Mouse (Mus musculus): Measurements from ENCODE around the gene Mlxip. TPM values are rescaled to one million over a fixed set of nuclear protein-coding genes. Genes with fewer than 3 reads are reported as not detected.
A peak's percentile ranks its signal among the peaks of the same experiment; 100 is the strongest.

Gene Mlxip
- polyA plus RNA-seq (2014; fragmentation: Nextera tagmentation; extraction: Ambion mirVana) = 12.6 and 13.6 TPM in 2 replicates

GRCm38 (mm10) chr5:123394303-123394956, at the start of gene Mlxip:
TSS of gene Mlxip (plus strand) at chr5:123394798.
- peak; percentile 97 for ATAC-seq (ENCODE audit: insufficient number of reproducible peaks, insufficient read depth, low FRiP score, low read depth)
- Histone ChIP-seq H3K36me3 (ENCODE audit: control insufficient read depth, insufficient read depth, low read length) (no peaks in the 10 kb centered on the region), H3K9ac (ENCODE audit: low read length) (peak within 1 kb of the TSS; percentile 93), H3K27me3 (ENCODE audit: control insufficient read depth, insufficient read depth, low read length) (no peaks in the 10 kb centered on the region), H3K27ac (replicated peaks in 1 of 2; ENCODE audit: control insufficient read depth in 1 of 2, insufficient read depth in 1 of 2, low read depth in 2 of 2, low read length in 2 of 2) (peak within 1 kb of the TSS; percentile 89 to 92), H3K4me2 (ENCODE audit: low read length) (peak within 1 kb of the TSS; percentile 87), H3K4me1 (ENCODE audit: control insufficient read depth in 2 of 2, insufficient read depth in 2 of 2, low read length in 2 of 2) (peaks cover 24 to 37% of the 10 kb centered on the region in 2 experiments), H3K4me3 (ENCODE audit: control insufficient read depth in 1 of 2, insufficient read depth in 1 of 2, low read depth in 1 of 2, low read length in 2 of 2) (peak within 1 kb of the TSS; percentile 80 to 99), H3K9me3 (ENCODE audit: control insufficient read depth, low read length) (no peaks in the 10 kb centered on the region)
- WGBS = under 1% methylated on average over 43 of the region's 50 CpGs

GRCm38 (mm10) chr5:123344963-123345852, 49.4 kb upstream of the Mlxip start:
- WGBS = under 1% methylated on average over 66 of the region's 87 CpGs
- H3K36me3 ChIP-seq (ENCODE audit: control insufficient read depth, insufficient read depth, low read length) = no peaks in the 10 kb centered on the region
- ATAC-seq (ENCODE audit: insufficient number of reproducible peaks, insufficient read depth, low FRiP score, low read depth) = peak; percentile 51
- H3K27ac ChIP-seq (replicated peaks in 1 of 2; ENCODE audit: control insufficient read depth in 1 of 2, insufficient read depth in 1 of 2, low read depth in 2 of 2, low read length in 2 of 2) = peak overlapping the region; percentile 98 to 99
- H3K27me3 ChIP-seq (ENCODE audit: control insufficient read depth, insufficient read depth, low read length) = no peaks in the 10 kb centered on the region
- H3K4me3 ChIP-seq (ENCODE audit: control insufficient read depth in 1 of 2, insufficient read depth in 1 of 2, low read depth in 1 of 2, low read length in 2 of 2) = peak overlapping the region; percentile 91 to 99
- H3K4me1 ChIP-seq (ENCODE audit: control insufficient read depth in 2 of 2, insufficient read depth in 2 of 2, low read length in 2 of 2) = peaks cover 18 to 31% of the 10 kb centered on the region in 2 experiments
- peak overlapping the region; percentile 92 for H3K4me2 ChIP-seq (ENCODE audit: low read length)
- H3K9me3 ChIP-seq (ENCODE audit: control insufficient read depth, low read length) = no peaks in the 10 kb centered on the region
- H3K9ac ChIP-seq (ENCODE audit: low read length) = peak overlapping the region; percentile 96

- peak; percentile 6; the same call in 1 of the 2 replicates for ATAC-seq (ENCODE audit: insufficient number of reproducible peaks, insufficient read depth, low FRiP score, low read depth)
- Histone ChIP-seq H3K4me1 (ENCODE audit: control insufficient read depth in 2 of 2, insufficient read depth in 2 of 2, low read length in 2 of 2) (peaks cover 23 to 39% of the 10 kb centered on the region in 2 experiments), H3K27me3 (ENCODE audit: control insufficient read depth, insufficient read depth, low read length) (no peaks in the 10 kb centered on the region), H3K9ac (ENCODE audit: low read length) (peak overlapping the region; percentile 96), H3K9me3 (ENCODE audit: control insufficient read depth, low read length) (no peaks in the 10 kb centered on the region), H3K4me2 (ENCODE audit: low read length) (peak overlapping the region; percentile 92), H3K27ac (replicated peaks in 1 of 2; ENCODE audit: control insufficient read depth in 1 of 2, insufficient read depth in 1 of 2, low read depth in 2 of 2, low read length in 2 of 2) (peak overlapping the region; percentile 98 to 99), H3K36me3 (ENCODE audit: control insufficient read depth, insufficient read depth, low read length) (no peaks in the 10 kb centered on the region), H3K4me3 (ENCODE audit: control insufficient read depth in 1 of 2, insufficient read depth in 1 of 2, low read depth in 1 of 2, low read length in 2 of 2) (peak overlapping the region; percentile 91 to 99)
- WGBS = 3% methylated on average over 22 of the region's 22 CpGs
Observed at GRCm38 (mm10) chr5:123345853-123346654, 48.5 kb upstream of the Mlxip start.

- WGBS = 73% methylated on average over 7 of the region's 7 CpGs
- peak overlapping the region; percentile 92 for H3K4me2 ChIP-seq (ENCODE audit: low read length)
- H3K27ac ChIP-seq (replicated peaks in 1 of 2; ENCODE audit: control insufficient read depth in 1 of 2, insufficient read depth in 1 of 2, low read depth in 2 of 2, low read length in 2 of 2) = peak overlapping the region; percentile 98 to 99
- no peak for ATAC-seq (ENCODE audit: insufficient number of reproducible peaks, insufficient read depth, low FRiP score, low read depth)
- H3K9ac ChIP-seq (ENCODE audit: low read length) = peak overlapping the region; percentile 96
- H3K4me1 ChIP-seq (ENCODE audit: control insufficient read depth in 2 of 2, insufficient read depth in 2 of 2, low read length in 2 of 2) = peaks cover 27 to 40% of the 10 kb centered on the region in 2 experiments
- peak overlapping the region; percentile 91 to 99 for H3K4me3 ChIP-seq (ENCODE audit: control insufficient read depth in 1 of 2, insufficient read depth in 1 of 2, low read depth in 1 of 2, low read length in 2 of 2)
- no peaks in the 10 kb centered on the region for H3K36me3 ChIP-seq (ENCODE audit: control insufficient read depth, insufficient read depth, low read length)
- no peaks in the 10 kb centered on the region for H3K9me3 ChIP-seq (ENCODE audit: control insufficient read depth, low read length)
- no peaks in the 10 kb centered on the region for H3K27me3 ChIP-seq (ENCODE audit: control insufficient read depth, insufficient read depth, low read length)
Observed at GRCm38 (mm10) chr5:123346701-123347270, 47.8 kb upstream of the Mlxip start.

GRCm38 (mm10) chr5:123347985-123348384, 46.6 kb upstream of the Mlxip start:
- Histone ChIP-seq H3K9me3 (ENCODE audit: control insufficient read depth, low read length) (no peaks in the 10 kb centered on the region), H3K27me3 (ENCODE audit: control insufficient read depth, insufficient read depth, low read length) (no peaks in the 10 kb centered on the region), H3K4me1 (ENCODE audit: control insufficient read depth in 2 of 2, insufficient read depth in 2 of 2, low read length in 2 of 2) (peaks cover 30 to 42% of the 10 kb centered on the region in 2 experiments), H3K4me2 (ENCODE audit: low read length) (no peak overlapping the region), H3K9ac (ENCODE audit: low read length) (no peak overlapping the region), H3K4me3 (ENCODE audit: control insufficient read depth in 1 of 2, insufficient read depth in 1 of 2, low read depth in 1 of 2, low read length in 2 of 2) (no peak overlapping the region), H3K27ac (replicated peaks in 1 of 2; ENCODE audit: control insufficient read depth in 1 of 2, insufficient read depth in 1 of 2, low read depth in 2 of 2, low read length in 2 of 2) (no peak overlapping the region), H3K36me3 (ENCODE audit: control insufficient read depth, insufficient read depth, low read length) (no peaks in the 10 kb centered on the region)
- WGBS = 87% methylated on average over 2 of the region's 2 CpGs
- no peak for ATAC-seq (ENCODE audit: insufficient number of reproducible peaks, insufficient read depth, low FRiP score, low read depth)

GRCm38 (mm10) chr5:123350386-123350785, 44.2 kb upstream of the Mlxip start:
- Histone ChIP-seq H3K4me1 (ENCODE audit: control insufficient read depth in 2 of 2, insufficient read depth in 2 of 2, low read length in 2 of 2) (peaks cover 32 to 45% of the 10 kb centered on the region in 2 experiments), H3K9ac (ENCODE audit: low read length) (no peak overlapping the region)
- WGBS = 30% methylated on average over 10 of the region's 10 CpGs

GRCm38 (mm10) chr5:123355918-123356317, 38.7 kb upstream of the Mlxip start:
- Histone ChIP-seq H3K9me3 (ENCODE audit: control insufficient read depth, low read length) (no peaks in the 10 kb centered on the region), H3K9ac (ENCODE audit: low read length) (no peak overlapping the region), H3K27me3 (ENCODE audit: control insufficient read depth, insufficient read depth, low read length) (no peaks in the 10 kb centered on the region), H3K4me2 (ENCODE audit: low read length) (no peak overlapping the region), H3K27ac (replicated peaks in 1 of 2; ENCODE audit: control insufficient read depth in 1 of 2, insufficient read depth in 1 of 2, low read depth in 2 of 2, low read length in 2 of 2) (no peak overlapping the region), H3K4me3 (ENCODE audit: control insufficient read depth in 1 of 2, insufficient read depth in 1 of 2, low read depth in 1 of 2, low read length in 2 of 2) (no peak overlapping the region), H3K4me1 (ENCODE audit: control insufficient read depth in 2 of 2, insufficient read depth in 2 of 2, low read length in 2 of 2) (peaks cover 11% of the 10 kb centered on the region in 2 experiments), H3K36me3 (ENCODE audit: control insufficient read depth, insufficient read depth, low read length) (peaks cover 65% of the 10 kb centered on the region)
- WGBS = 72% methylated on average over 11 of the region's 11 CpGs
- ATAC-seq (ENCODE audit: insufficient number of reproducible peaks, insufficient read depth, low FRiP score, low read depth) = no peak

More at GRCm38 (mm10) chr5:123350386-123350785, 44.2 kb upstream of the Mlxip start:
- peak overlapping the region in 1 of 2 experiments; percentile 41; a peak in 1 of 4 replicates for H3K27ac ChIP-seq (replicated peaks in 1 of 2; ENCODE audit: control insufficient read depth in 1 of 2, insufficient read depth in 1 of 2, low read depth in 2 of 2, low read length in 2 of 2)
- no peak overlapping the region for H3K4me2 ChIP-seq (ENCODE audit: low read length)
- H3K4me3 ChIP-seq (ENCODE audit: control insufficient read depth in 1 of 2, insufficient read depth in 1 of 2, low read depth in 1 of 2, low read length in 2 of 2) = no peak overlapping the region
- peaks cover 10% of the 10 kb centered on the region for H3K36me3 ChIP-seq (ENCODE audit: control insufficient read depth, insufficient read depth, low read length)
- no peaks in the 10 kb centered on the region for H3K9me3 ChIP-seq (ENCODE audit: control insufficient read depth, low read length)
- no peak for ATAC-seq (ENCODE audit: insufficient number of reproducible peaks, insufficient read depth, low FRiP score, low read depth)
- no peaks in the 10 kb centered on the region for H3K27me3 ChIP-seq (ENCODE audit: control insufficient read depth, insufficient read depth, low read length)
